Mouse (Mus musculus): ENCODE data around the gene Cacna2d1. TPM values are rescaled to one million over a fixed set of nuclear protein-coding genes. Genes with fewer than 3 reads are reported as not detected.

Gene Cacna2d1
- total and polyA plus RNA-seq, 3 experiments: 0.08 to 0.13 TPM; not detected in 1

DNA sequence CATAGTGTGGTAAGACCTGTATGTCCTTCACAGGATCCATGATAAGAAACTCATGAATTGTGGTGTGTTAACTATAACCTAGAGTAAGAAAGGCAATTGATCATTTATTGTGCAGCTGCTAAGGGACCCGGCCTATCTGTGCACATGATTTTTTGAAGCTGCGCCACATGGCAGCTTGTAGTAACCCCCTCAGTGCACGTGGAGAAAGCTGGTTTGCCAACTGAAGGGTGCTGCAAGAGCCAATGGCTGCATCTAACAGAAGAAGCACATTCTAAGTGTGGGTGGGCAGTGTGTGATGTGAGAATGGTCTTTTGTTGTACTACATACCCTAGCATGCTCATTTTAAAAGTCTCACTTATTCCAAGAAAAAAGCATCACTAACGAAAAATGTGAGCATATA is 302.1 kb downstream of the Cacna2d1 start:
- Histone ChIP-seq H3K36me3 (ENCODE audit: control insufficient read depth in 1 of 2, insufficient read depth in 2 of 2, low read length in 2 of 2) (no peaks in the 10 kb centered on the region), H3K9me3 (replicated peaks; ENCODE audit: insufficient read depth, low read length) (no peaks in the 10 kb centered on the region), H3K79me2 (ENCODE audit: control insufficient read depth, insufficient read depth, low read length, poor library complexity) (no peaks in the 10 kb centered on the region), H3K27me3 (ENCODE audit: control insufficient read depth in 1 of 2, insufficient read depth in 2 of 2, low read length in 2 of 2) (no peaks in the 10 kb centered on the region), H3K27ac (ENCODE audit: control insufficient read depth, low read depth, low read length) (no peak overlapping the region), H3K4me1 (ENCODE audit: control insufficient read depth in 1 of 2, insufficient read depth in 2 of 2, low read length in 2 of 2) (no peaks in the 10 kb centered on the region), H3K9ac (ENCODE audit: control insufficient read depth, low read depth, low read length, poor library complexity, severe bottlenecking) (no peak overlapping the region), H3K4me3 (ENCODE audit: control insufficient read depth in 1 of 2, insufficient read depth in 1 of 2, low read depth in 2 of 2, low read length in 2 of 2) (no peak overlapping the region)
- no peak for TF ChIP-seq POLR2AphosphoS2 (IDR thresholded peaks at IDR 0.05; ENCODE audit: low read length)
- no peak for TF ChIP-seq JUND (IDR thresholded peaks at IDR 0.05; ENCODE audit: low read depth, low read length)
- TF ChIP-seq MYB (IDR thresholded peaks at IDR 0.05; ENCODE audit: low read depth, low read length): no peak
- TF ChIP-seq RCOR1 (IDR thresholded peaks at IDR 0.05; ENCODE audit: low read depth, low read length): no peak
- DNase-seq (ENCODE audit: low read depth, low spot score): no peak

- TF ChIP-seq TBP (IDR thresholded peaks at IDR 0.05; ENCODE audit: low read depth, low read length) (no peak), MAZ (IDR thresholded peaks at IDR 0.05; ENCODE audit: low read depth, low read length) (no peak)
- Histone ChIP-seq H3K4me3 (ENCODE audit: control insufficient read depth in 1 of 2, insufficient read depth in 1 of 2, low read depth in 2 of 2, low read length in 2 of 2) (no peak overlapping the region), H3K9me3 (replicated peaks; ENCODE audit: insufficient read depth, low read length) (no peaks in the 10 kb centered on the region), H3K9ac (ENCODE audit: control insufficient read depth, low read depth, low read length, poor library complexity, severe bottlenecking) (no peak overlapping the region), H3K36me3 (ENCODE audit: control insufficient read depth in 1 of 2, insufficient read depth in 2 of 2, low read length in 2 of 2) (no peaks in the 10 kb centered on the region), H3K79me2 (ENCODE audit: control insufficient read depth, insufficient read depth, low read length, poor library complexity) (no peaks in the 10 kb centered on the region), H3K27ac (ENCODE audit: control insufficient read depth, low read depth, low read length) (no peak overlapping the region), H3K4me1 (ENCODE audit: control insufficient read depth in 1 of 2, insufficient read depth in 2 of 2, low read length in 2 of 2) (no peaks in the 10 kb centered on the region), H3K27me3 (ENCODE audit: control insufficient read depth in 1 of 2, insufficient read depth in 2 of 2, low read length in 2 of 2) (no peaks in the 10 kb centered on the region)
- DNase-seq (ENCODE audit: low read depth, low spot score): no peak
These were observed 303.5 kb downstream of the Cacna2d1 start for GRCm38 (mm10) chr5:16237972-16238371.

GRCm38 (mm10) chr5:16240255-16240654 is 305.8 kb downstream of the Cacna2d1 start:
- H3K9ac ChIP-seq (ENCODE audit: control insufficient read depth, low read depth, low read length, poor library complexity, severe bottlenecking): no peak overlapping the region
- TF ChIP-seq MYC (IDR thresholded peaks at IDR 0.05; ENCODE audit: low read depth, low read length): no peak
- no peak for TF ChIP-seq TBP (IDR thresholded peaks at IDR 0.05; ENCODE audit: low read depth, low read length)
- no peak for TF ChIP-seq CHD2 (IDR thresholded peaks at IDR 0.05; ENCODE audit: low read length)
- TF ChIP-seq ZC3H11A (IDR thresholded peaks at IDR 0.05; ENCODE audit: low read depth, low read length): no peak
- TF ChIP-seq HCFC1 (IDR thresholded peaks at IDR 0.05; ENCODE audit: low read depth, low read length): no peak
- TF ChIP-seq RCOR1 (IDR thresholded peaks at IDR 0.05; ENCODE audit: low read depth, low read length): no peak
- no peak for TF ChIP-seq GABPA (IDR thresholded peaks at IDR 0.05; ENCODE audit: low read depth, low read length)
- no peak for TF ChIP-seq TCF12 (IDR thresholded peaks at IDR 0.05; ENCODE audit: low read depth, low read length)
- no peak for TF ChIP-seq POLR2AphosphoS5 (IDR thresholded peaks at IDR 0.05; ENCODE audit: borderline replicate concordance, low read depth, low read length)

More at GRCm38 (mm10) chr5:16240255-16240654, 305.8 kb downstream of the Cacna2d1 start:
- no peaks in the 10 kb centered on the region for H3K4me1 ChIP-seq (ENCODE audit: control insufficient read depth in 1 of 2, insufficient read depth in 2 of 2, low read length in 2 of 2)
- H3K4me3 ChIP-seq (ENCODE audit: control insufficient read depth in 1 of 2, insufficient read depth in 1 of 2, low read depth in 2 of 2, low read length in 2 of 2): no peak overlapping the region
- no peak for DNase-seq (ENCODE audit: low read depth, low spot score)
- H3K36me3 ChIP-seq (ENCODE audit: control insufficient read depth in 1 of 2, insufficient read depth in 2 of 2, low read length in 2 of 2): no peaks in the 10 kb centered on the region
- no peaks in the 10 kb centered on the region for H3K79me2 ChIP-seq (ENCODE audit: control insufficient read depth, insufficient read depth, low read length, poor library complexity)
- no peaks in the 10 kb centered on the region for H3K27me3 ChIP-seq (ENCODE audit: control insufficient read depth in 1 of 2, insufficient read depth in 2 of 2, low read length in 2 of 2)
- H3K9me3 ChIP-seq (replicated peaks; ENCODE audit: insufficient read depth, low read length): no peaks in the 10 kb centered on the region
- H3K27ac ChIP-seq (ENCODE audit: control insufficient read depth, low read depth, low read length): no peak overlapping the region
